Mouse (Mus musculus): ENCODE results near the gene Srpk2. TPM values are rescaled to one million over a fixed set of nuclear protein-coding genes. Genes with fewer than 3 reads are reported as not detected.
A peak's percentile ranks its signal among the peaks of the same experiment; 100 is the strongest.
"Not testable (repeated sequence)": the region's sequence is repeated elsewhere in the genome, so short reads cannot be mapped to it uniquely, and the experiment has no call there.

Gene Srpk2
- polyA plus RNA-seq, 1 experiment from 2014 or later: 67.0 TPM

- Histone ChIP-seq H3K4me3 (no peak overlapping the region), H3K4me1 (0 out of 2 replicates have a peak, but pooled peaks cover 4% of the 10 kb centered on the region), H3K9ac (no peak overlapping the region), H3K9me3 (no peaks in the 10 kb centered on the region), H3K27me3 (no peaks in the 10 kb centered on the region), H3K36me3 (0 out of 2 replicates have a peak, but pooled peaks cover 9% of the 10 kb centered on the region), H3K27ac (no peak overlapping the region), H3K4me2 (no peak overlapping the region)
- 72% methylated on average over 7 of the region's 7 CpGs for WGBS
- no peak for ATAC-seq (ENCODE audit: insufficient number of reproducible peaks, insufficient read depth, low FRiP score, low TSS enrichment, low read depth)
Measured at GRCm38 (mm10) chr5:23556007-23556770, 128.2 kb downstream of the Srpk2 start.

- H3K9ac ChIP-seq; H3K4me3 ChIP-seq; H3K4me2 ChIP-seq; H3K27me3 ChIP-seq; ATAC-seq (ENCODE audit: insufficient number of reproducible peaks, insufficient read depth, low FRiP score, low TSS enrichment, low read depth); H3K4me1 ChIP-seq; H3K9me3 ChIP-seq; H3K27ac ChIP-seq; H3K36me3 ChIP-seq: not testable (repeated sequence)
- 76% methylated on average over 3 of the region's 3 CpGs for WGBS
Measured at GRCm38 (mm10) chr5:23553338-23553737, 131.1 kb downstream of the Srpk2 start.

GRCm38 (mm10) chr5:23551687-23552086 lies 132.7 kb downstream of the Srpk2 start:
- 83% methylated on average over 5 of the region's 5 CpGs for WGBS
- no peaks in the 10 kb centered on the region for H3K9me3 ChIP-seq
- no peaks in the 10 kb centered on the region for H3K27me3 ChIP-seq
- no peak overlapping the region for H3K9ac ChIP-seq
- peaks cover 5% of the 10 kb centered on the region; the same call in 1 of the 2 replicates for H3K36me3 ChIP-seq
- no peak overlapping the region for H3K4me3 ChIP-seq
- no peak overlapping the region for H3K4me2 ChIP-seq
- no peaks in the 10 kb centered on the region for H3K4me1 ChIP-seq
- no peak overlapping the region for H3K27ac ChIP-seq
- ATAC-seq (ENCODE audit: insufficient number of reproducible peaks, insufficient read depth, low FRiP score, low TSS enrichment, low read depth): no peak

GRCm38 (mm10) chr5:23535692-23536091 lies 148.7 kb downstream of the Srpk2 start:
- 84% methylated on average over 7 of the region's 7 CpGs for WGBS

GRCm38 (mm10) chr5:23531541-23532096 lies 152.8 kb downstream of the Srpk2 start:
- Histone ChIP-seq H3K4me2 (no peak overlapping the region), H3K27me3 (no peaks in the 10 kb centered on the region), H3K4me3 (no peak overlapping the region), H3K36me3 (peaks cover 21% of the 10 kb centered on the region), H3K4me1 (peaks cover under 1% of the 10 kb centered on the region; the same call in 1 of the 2 replicates), H3K9me3 (no peaks in the 10 kb centered on the region), H3K9ac (no peak overlapping the region), H3K27ac (no peak overlapping the region)
- WGBS: 72% methylated on average over 7 of the region's 7 CpGs
- ATAC-seq (ENCODE audit: insufficient number of reproducible peaks, insufficient read depth, low FRiP score, low TSS enrichment, low read depth): no peak

More at GRCm38 (mm10) chr5:23535692-23536091, 148.7 kb downstream of the Srpk2 start:
- Histone ChIP-seq H3K9ac (no peak overlapping the region), H3K27ac (no peak overlapping the region), H3K4me2 (no peak overlapping the region), H3K4me1 (peaks cover 2% of the 10 kb centered on the region; the same call in 1 of the 2 replicates), H3K36me3 (peaks cover 50% of the 10 kb centered on the region), H3K4me3 (no peak overlapping the region), H3K27me3 (no peaks in the 10 kb centered on the region), H3K9me3 (no peaks in the 10 kb centered on the region)
- no peak for ATAC-seq (ENCODE audit: insufficient number of reproducible peaks, insufficient read depth, low FRiP score, low TSS enrichment, low read depth)

- WGBS: 95% methylated on average over 6 of the region's 6 CpGs
Measured at GRCm38 (mm10) chr5:23531100-23531499, 153.3 kb downstream of the Srpk2 start.

GRCm38 (mm10) chr5:23524621-23525020 lies 159.8 kb downstream of the Srpk2 start:
- Histone ChIP-seq H3K4me3 (no peak overlapping the region), H3K9ac (no peak overlapping the region), H3K9me3 (no peaks in the 10 kb centered on the region), H3K27me3 (no peaks in the 10 kb centered on the region), H3K36me3 (peaks cover 44% of the 10 kb centered on the region), H3K4me2 (no peak overlapping the region), H3K4me1 (no peaks in the 10 kb centered on the region), H3K27ac (no peak overlapping the region)
- WGBS: 81% methylated on average over 3 of the region's 3 CpGs
- no peak for ATAC-seq (ENCODE audit: insufficient number of reproducible peaks, insufficient read depth, low FRiP score, low TSS enrichment, low read depth)

More at GRCm38 (mm10) chr5:23531100-23531499, 153.3 kb downstream of the Srpk2 start:
- H3K4me3 ChIP-seq: no peak overlapping the region
- H3K27me3 ChIP-seq: no peaks in the 10 kb centered on the region
- no peak overlapping the region for H3K9ac ChIP-seq
- no peak overlapping the region for H3K4me2 ChIP-seq
- H3K9me3 ChIP-seq: no peaks in the 10 kb centered on the region
- H3K4me1 ChIP-seq: no peaks in the 10 kb centered on the region
- no peak overlapping the region for H3K27ac ChIP-seq
- H3K36me3 ChIP-seq: peaks cover 21% of the 10 kb centered on the region
- no peak for ATAC-seq (ENCODE audit: insufficient number of reproducible peaks, insufficient read depth, low FRiP score, low TSS enrichment, low read depth)

GRCm38 (mm10) chr5:23523936-23524335 lies 160.5 kb downstream of the Srpk2 start:
- Histone ChIP-seq H3K27me3 (no peaks in the 10 kb centered on the region), H3K4me2 (no peak overlapping the region), H3K9ac (no peak overlapping the region), H3K27ac (no peak overlapping the region), H3K4me1 (peaks cover 3% of the 10 kb centered on the region), H3K36me3 (peaks cover 45% of the 10 kb centered on the region), H3K9me3 (no peaks in the 10 kb centered on the region), H3K4me3 (no peak overlapping the region)
- no peak for ATAC-seq (ENCODE audit: insufficient number of reproducible peaks, insufficient read depth, low FRiP score, low TSS enrichment, low read depth)
- 89% methylated on average over 3 of the region's 3 CpGs for WGBS

- Histone ChIP-seq H3K36me3 (peaks cover 56% of the 10 kb centered on the region), H3K27ac (no peak overlapping the region), H3K9ac (no peak overlapping the region), H3K4me3 (no peak overlapping the region), H3K4me2 (no peak overlapping the region), H3K9me3 (no peaks in the 10 kb centered on the region), H3K4me1 (peaks cover 6% of the 10 kb centered on the region), H3K27me3 (no peaks in the 10 kb centered on the region)
- no peak for ATAC-seq (ENCODE audit: insufficient number of reproducible peaks, insufficient read depth, low FRiP score, low TSS enrichment, low read depth)
- WGBS: 94% methylated on average over 1 of the region's 1 CpGs
Measured at GRCm38 (mm10) chr5:23521645-23522044, 162.8 kb downstream of the Srpk2 start.

- Histone ChIP-seq H3K4me2 (no peak overlapping the region), H3K4me1 (peaks cover 6% of the 10 kb centered on the region), H3K27me3 (no peaks in the 10 kb centered on the region), H3K36me3 (peaks cover 56% of the 10 kb centered on the region), H3K9me3 (no peaks in the 10 kb centered on the region), H3K9ac (no peak overlapping the region), H3K4me3 (no peak overlapping the region), H3K27ac (no peak overlapping the region)
- ATAC-seq (ENCODE audit: insufficient number of reproducible peaks, insufficient read depth, low FRiP score, low TSS enrichment, low read depth): no peak
- WGBS: 90% methylated on average over 3 of the region's 3 CpGs
Measured at GRCm38 (mm10) chr5:23519679-23520078, 164.7 kb downstream of the Srpk2 start.

- Histone ChIP-seq H3K4me2 (no peak overlapping the region), H3K27ac (no peak overlapping the region), H3K4me3 (no peak overlapping the region), H3K9me3 (no peaks in the 10 kb centered on the region), H3K36me3 (peaks cover 57% of the 10 kb centered on the region), H3K27me3 (no peaks in the 10 kb centered on the region), H3K9ac (no peak overlapping the region), H3K4me1 (peaks cover 6% of the 10 kb centered on the region)
- ATAC-seq (ENCODE audit: insufficient number of reproducible peaks, insufficient read depth, low FRiP score, low TSS enrichment, low read depth): peak; percentile 48; the same call in 1 of the 2 replicates
- 56% methylated on average over 3 of the region's 3 CpGs for WGBS
Measured at GRCm38 (mm10) chr5:23518673-23519072, 165.7 kb downstream of the Srpk2 start.

GRCm38 (mm10) chr5:23517839-23518238 lies 166.6 kb downstream of the Srpk2 start:
- Histone ChIP-seq H3K4me1 (peaks cover 6% of the 10 kb centered on the region), H3K9me3 (no peaks in the 10 kb centered on the region), H3K27ac (no peak overlapping the region), H3K9ac (no peak overlapping the region), H3K4me3 (no peak overlapping the region), H3K4me2 (no peak overlapping the region), H3K36me3 (peaks cover 62% of the 10 kb centered on the region), H3K27me3 (no peaks in the 10 kb centered on the region)
- ATAC-seq (ENCODE audit: insufficient number of reproducible peaks, insufficient read depth, low FRiP score, low TSS enrichment, low read depth): no peak
- WGBS: 82% methylated on average over 4 of the region's 4 CpGs
